Mouse (Mus musculus) frontal cortex, postnatal 25 days (tissue): ENCODE data around the gene Ntrk2.
"Not testable (repeated sequence)": the region's sequence is repeated elsewhere in the genome, so short reads cannot be mapped to it uniquely, and the experiment has no call there.

ENCODE experiments used
- DNase-seq, 2 experiments: peaks; one replicate each; pipeline ENCODE4 v3.0.0; 2022; ENCODE audit warnings: low spot score in 2 of 2

The Ntrk2 gene

DNA sequence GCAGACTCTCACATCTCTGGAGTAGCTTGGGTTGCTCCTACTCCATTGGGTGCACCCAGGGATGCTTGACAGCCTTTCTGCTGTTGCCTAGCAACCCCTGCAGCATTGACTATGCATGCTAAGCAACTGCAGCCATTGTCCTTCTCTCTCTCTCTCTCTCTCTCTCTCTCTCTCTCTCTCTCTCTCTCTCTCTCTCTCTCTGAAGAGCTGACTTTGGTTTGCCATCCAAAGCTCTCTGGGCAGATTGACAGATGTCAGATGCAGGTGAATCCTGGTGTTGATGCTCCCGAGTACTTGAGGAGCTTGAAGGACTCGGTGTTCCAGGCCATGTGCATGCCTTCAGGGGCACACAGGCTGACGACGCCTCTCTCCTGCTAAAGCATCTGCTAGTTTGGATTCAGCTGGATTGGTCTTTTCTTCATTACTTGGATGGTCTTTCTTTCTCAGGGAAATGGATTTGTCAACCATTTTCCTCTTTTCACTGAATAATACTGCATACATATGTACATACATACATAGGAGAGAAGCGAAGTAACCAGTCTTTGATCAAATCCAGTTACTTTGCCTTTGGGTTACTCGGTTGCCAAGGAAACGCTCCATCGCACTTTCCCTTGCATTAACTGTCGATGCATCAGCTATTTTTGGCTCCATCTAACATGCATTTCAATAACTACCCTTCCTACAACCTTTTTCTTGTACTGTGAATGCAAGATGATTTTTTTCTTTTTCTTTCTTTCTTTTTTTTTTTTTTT lies 234.8 kb downstream of the Ntrk2 start:
- DNase-seq = no peak

DNA sequence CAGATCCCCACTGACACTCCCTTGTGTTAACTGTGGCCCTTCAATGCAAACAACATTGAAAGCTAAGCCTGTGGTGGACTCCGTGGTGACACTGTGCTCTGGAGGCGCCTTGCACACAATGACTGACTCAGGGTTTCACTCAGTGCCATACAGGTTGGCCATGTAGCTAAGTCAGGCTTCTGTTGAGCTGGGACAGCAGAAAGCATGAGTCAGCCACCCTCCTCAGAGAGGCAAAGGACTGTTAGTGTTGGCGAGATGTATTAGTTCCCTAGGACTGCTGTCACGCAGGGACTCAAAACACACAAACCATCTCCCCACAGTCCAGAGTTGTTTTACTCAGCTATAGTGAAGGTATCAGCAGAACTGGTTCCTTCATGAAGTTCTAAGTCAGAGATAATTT lies 245.8 kb downstream of the Ntrk2 start:
- DNase-seq = no peak

DNA sequence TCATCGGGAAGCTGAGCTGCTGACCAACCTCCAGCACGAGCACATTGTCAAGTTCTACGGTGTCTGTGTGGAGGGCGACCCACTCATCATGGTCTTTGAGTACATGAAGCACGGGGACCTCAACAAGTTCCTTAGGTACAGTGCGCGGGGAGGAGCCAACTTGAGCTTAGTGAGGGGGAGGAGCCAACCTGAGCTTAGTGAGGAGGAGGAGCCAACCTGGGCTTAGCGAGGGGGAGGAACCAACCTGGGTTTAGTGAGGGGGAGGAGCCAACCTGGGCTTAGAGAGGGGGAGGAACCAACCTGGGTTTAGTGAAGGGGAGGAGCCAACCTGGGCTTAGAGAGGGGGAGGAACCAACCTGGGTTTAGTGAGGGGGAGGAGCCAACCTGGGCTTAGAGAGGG lies 248.0 kb downstream of the Ntrk2 start:
- DNase-seq = not testable (repeated sequence)

DNA sequence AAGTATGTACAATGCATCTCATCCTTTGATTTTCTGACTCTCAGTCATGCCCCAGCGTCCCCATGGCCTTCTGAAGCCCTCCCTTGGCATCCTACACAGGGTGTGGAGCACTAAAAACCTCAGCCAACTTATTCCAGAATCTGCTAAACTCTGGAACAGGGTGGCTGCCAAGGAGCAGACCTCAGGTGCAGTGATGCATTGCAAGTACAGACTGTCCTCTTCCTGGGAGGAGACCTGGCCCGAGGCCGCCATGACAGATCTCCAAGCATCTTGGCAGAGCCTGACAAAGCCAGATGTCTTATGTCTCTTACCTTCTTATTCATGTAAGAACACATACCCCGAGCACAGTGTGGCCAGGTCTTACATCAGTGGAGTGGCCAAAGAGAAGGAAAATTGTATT lies 250.5 kb downstream of the Ntrk2 start:
- DNase-seq = no peak

DNA sequence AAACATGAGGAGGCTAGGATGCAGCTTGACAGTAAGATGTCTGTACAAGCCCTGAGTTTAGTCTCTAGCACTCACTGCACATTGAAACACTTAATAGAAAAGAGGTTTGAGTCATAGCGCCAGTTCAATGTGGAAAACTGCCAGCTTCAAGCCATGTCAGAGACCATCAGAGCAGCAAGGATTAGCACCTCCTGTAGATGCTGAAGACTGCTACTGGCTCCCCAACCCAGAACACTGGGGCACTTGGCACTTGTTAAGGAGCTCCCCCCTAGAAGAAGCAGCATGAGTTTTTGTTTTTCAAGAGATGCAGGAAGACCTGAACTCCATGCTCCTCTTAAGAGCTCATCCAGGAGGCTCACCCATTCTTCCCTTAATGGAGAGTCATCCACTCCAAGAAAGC lies 251.5 kb downstream of the Ntrk2 start:
- DNase-seq = no peak

DNA sequence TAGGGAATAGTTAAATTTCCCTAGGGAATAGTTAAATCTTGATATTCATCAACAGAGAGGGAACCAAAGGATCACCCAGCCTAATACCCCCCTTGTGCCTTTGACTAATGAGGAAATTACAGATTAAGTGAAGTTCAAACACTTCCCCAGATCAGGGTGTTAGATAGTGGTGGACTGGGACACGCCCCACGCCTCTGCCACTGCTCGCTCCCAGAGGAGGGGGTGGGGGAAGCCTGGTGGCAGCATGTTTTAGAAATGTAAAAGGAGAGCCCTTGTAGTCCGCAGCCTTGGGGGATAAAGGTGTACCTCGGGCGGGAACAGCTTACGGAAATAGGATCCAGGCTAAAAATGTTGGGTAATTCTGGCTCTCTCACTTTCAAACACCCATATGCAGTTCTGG lies 252.7 kb downstream of the Ntrk2 start:
- DNase-seq = no peak

DNA sequence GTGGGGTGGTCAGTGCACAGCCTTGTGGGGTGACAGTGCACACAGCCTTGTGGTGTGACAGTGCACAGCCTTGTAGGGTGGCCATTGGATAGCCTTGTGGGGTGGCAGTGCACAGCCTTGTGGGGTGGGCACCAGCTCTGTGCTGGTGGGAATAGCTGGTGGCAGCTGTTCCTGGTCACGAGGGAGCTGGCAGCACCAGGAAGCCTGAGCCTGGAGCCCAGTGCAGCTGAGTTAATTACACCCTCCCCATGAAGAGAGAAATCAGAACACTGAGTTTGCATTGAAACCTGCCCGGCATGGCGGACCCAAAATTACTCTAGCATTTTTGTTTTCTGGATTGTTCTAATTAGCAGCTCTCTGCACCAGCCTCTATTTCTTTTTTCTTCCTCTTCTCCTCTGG lies 259.3 kb downstream of the Ntrk2 start:
- no peak for DNase-seq

DNA sequence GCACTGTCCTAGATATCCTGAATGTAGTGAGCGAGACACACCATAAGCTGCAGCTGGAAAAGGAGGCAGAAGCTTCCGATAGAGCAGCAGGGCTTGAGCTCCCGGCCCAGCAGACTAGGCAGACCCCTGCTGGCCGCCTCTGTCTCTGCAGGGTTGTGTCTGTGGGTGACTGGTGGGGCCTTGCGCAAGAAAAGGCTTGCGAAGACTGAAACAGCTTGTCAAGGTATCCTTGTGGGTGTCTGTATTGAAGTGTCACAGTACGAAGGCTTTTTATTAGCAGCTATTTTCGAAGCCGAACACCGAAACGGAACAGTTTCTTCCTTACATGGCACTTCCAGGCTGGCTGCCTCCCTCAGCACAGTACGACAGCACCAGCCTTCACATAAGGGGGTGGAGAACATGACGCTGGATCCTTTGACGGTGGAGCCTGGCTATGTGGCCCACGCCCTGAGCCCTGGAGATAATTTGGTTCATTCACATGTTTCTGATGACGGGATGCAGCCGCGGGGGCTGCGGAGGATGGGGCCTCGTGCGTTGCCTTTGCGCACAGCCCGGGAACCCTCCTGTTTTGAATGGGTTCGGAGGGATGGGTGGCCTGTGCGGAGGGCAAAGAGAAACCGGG lies 267.4 kb downstream of the Ntrk2 start:
- DNase-seq = peak; percentile 77 to 87

DNA sequence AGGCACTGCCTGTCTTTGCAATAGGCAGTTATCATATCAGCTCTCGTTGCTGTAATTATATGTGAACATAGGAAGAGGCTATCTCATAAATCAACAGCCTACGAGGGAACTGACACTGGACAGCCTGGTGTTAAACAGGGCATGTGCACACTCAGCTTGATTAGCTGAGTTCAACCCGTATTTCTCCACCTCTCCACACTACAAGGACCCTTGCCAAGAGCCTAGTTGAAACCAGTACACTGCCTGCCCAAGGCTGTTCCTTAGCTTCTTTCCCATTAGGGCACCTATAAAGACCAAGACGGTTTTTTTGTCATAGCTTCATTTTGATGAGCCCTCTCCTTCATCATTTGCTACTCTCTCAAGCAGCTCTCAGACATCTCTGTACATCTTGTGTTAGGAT lies 270.1 kb downstream of the Ntrk2 start:
- no peak for DNase-seq

DNA sequence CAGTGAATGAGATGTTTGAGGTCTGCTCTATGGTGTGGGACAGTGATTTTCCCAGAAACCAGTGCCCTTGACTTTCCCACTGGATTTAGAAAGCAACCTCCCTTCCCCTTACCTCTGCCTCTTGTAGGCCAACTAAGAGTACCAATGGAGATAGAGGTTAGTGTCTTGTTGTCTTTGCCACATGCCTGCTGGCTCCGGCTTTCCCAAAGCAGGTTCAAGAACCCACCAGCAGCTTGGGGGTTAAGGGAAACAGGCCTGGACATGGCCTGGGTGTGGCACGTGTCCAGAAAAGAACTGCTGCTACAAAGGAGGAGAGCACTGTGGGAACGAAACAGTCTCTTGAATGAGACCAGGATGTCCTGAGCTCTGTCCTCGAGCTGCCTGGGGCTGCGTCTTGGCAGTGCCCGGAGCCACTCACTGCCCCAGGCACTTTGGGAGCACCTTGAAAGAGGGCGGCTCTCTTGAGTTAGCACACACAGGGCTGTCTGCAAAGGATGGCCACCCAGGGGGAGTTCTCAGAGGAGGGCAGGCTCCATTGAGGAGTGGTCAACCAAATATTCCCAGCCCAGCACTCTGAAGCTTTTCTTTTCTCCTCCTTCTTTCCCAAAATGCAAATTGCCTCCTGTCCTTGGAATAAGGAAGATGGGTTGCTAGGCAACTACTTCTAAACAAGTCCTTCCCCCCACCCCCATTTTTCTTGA lies 273.5 kb downstream of the Ntrk2 start:
- DNase-seq = no peak

DNA sequence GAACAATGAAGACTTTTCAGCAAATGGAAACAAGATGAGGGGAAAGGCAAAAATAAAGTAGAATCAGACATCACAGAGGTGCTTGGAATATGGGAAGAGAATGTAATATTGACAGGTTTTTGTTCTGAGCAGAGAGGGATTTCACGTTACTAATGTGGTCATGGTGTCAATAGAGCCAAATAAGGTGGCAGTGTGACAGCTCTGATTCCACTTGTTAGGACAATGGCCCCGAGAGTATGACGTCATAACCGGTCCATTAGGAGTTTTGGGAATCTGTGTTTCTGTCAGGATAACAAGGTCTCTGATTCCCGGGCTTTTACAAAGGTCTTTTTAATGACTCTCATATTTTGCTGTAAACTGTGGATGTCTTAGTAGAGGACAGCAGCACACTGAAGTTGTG lies 274.1 kb downstream of the Ntrk2 start:
- no peak for DNase-seq

DNA sequence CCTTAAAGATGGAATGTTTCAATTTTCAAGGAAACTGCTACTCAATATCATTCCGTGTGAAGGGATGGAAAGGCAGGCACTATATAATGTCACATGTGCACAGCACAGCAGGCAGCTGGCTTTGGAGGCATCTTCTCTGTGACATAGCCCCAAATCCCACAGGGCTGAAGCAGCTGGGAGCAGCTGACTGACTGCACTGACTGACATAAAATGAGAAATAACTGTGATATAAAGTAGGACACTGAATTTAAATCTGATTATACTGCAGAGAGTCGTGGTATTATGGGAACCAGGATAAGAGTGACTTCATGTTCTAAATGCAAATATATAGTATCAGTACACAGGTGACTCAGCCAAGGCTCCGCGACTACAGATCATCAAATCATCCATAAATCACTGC lies 282.6 kb downstream of the Ntrk2 start:
- no peak for DNase-seq

DNA sequence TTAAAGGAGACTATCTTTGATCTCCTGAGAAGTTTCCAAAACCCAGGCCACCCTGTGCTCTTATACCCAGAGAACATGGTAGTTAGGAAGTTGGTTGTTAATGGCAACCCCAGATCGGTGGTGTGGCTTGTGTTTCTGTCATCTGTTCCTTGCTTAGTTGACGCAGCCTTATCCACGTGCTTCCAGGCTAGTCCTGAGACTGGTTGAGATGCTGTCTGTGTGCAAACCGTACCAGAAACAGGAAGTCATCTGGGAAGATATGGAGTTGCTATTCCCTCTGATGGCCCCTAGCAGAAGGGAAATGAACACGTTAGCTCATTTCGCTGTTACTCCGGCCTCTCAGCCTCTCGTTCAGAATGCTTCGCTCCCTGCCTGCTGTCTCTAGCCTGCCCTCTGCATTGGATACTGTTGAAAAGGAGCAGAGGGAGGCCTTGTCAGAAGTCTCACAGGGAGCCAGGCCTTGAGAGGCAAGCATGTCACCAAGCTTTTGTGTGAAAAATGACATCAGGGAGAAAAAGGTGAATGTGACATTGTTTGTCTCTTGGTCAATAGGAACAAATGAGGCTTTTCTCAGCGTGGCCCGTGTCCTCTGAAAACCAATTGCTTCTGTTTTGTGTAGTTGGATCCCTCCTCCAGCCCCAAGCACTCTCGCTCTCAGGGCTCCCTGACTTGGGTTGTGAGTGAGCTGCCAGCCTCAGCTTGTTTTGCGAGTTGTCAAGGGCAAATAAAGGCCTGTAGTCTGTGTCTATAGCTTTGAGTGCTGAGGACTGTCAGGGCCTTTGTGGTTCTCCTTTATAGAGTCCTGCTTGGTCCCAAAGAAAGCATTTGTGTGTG lies 285.0 kb downstream of the Ntrk2 start:
- DNase-seq = no peak

DNA sequence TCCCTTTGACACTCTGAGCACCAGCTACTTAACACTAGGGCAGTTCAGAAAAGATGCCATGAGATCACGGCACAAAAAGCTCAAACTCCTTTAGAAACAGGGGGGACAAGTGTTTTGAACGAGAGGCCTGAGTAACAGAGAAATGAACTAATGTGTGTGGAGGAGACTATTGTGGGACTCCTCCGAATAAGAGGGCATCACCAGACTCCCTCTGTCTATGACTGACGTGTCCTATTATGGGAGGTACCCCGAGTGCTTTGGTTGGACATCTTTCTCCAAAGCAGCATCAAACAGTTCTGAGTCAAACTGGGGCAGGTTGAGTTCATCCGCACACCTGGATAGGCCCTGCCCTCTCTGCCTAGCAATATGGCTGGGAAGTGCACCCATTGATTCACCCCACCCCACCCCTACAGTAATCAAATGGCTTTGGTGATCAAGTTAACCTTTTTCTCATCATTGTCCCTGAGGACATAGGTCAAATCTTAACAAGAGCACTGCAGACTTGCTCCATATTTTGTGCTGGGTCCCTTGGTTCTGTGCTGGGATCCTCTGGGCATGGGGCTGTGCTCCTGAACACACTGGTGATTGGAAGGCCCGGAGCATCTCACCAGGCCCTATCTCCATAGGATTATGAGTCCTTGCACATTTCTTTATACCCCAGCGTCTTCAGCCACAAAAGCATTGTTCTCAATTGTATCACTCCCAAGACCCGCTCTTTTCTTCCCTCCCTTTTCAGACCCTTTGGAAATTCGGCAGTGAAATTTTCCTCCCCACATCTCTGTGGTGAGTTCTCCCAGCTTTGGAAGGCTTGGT lies 285.9 kb downstream of the Ntrk2 start:
- DNase-seq = no peak

DNA sequence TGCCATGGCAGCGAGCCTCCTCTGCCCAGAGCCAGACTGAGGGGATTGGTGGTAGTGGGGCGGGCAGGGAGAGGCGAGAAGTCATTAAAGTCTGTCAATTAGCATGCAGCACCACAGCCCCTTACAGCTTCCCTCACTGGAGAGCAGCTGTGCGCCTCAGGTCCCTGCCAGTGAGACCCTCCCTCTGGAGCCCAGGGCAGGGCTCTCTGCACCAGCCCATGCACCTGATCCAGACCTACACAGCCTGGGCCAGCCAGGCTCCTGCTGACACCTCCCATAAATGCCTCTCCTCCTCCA lies 286.4 kb downstream of the Ntrk2 start:
- DNase-seq = peak; percentile 60 to 70

DNA sequence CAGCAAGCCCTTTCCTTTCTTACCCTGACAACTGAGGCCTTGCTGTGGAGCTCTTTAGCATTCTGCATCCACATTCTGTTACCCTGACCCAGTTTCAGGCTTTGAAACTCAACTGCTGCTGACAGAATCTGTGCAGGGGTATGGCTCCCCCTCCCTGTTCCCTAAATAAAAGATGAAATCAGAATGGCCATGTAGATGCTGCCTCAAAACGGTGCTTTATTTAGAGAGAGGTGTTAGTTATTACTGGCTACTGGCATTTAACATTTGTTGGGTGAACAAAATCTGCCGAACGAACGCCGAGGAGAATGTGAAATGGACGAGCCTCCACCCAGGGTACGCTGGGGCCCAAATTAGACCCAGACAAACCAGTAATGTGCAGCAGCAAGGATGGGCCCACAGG lies 288.4 kb downstream of the Ntrk2 start:
- no peak for DNase-seq

DNA sequence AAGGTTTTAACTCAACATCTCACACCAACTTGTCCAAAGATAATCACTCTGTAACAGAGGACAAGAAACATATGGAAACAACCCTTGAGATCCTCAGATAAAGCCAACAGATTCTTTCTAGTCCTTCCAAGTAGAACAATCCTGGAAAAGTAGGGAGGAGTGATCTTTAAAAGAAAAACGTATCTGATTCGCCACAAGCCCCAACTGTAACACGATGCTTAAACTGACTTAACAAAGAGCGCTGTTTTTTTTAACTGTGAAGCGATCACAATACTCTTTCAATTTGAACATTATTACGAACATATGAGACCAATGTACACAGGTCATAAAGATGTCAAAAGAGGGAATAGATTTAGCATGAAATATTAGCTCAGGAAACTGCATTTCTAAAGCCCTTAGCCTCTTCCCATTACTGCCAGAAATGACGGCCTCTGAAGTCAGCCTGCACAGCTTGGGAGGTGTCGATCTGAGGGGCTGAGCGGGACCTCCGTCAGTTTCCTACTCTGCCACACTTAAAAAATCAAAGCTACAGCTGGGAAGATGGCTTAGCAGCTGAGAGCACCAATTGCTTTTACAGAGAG lies 289.5 kb downstream of the Ntrk2 start:
- no peak for DNase-seq

DNA sequence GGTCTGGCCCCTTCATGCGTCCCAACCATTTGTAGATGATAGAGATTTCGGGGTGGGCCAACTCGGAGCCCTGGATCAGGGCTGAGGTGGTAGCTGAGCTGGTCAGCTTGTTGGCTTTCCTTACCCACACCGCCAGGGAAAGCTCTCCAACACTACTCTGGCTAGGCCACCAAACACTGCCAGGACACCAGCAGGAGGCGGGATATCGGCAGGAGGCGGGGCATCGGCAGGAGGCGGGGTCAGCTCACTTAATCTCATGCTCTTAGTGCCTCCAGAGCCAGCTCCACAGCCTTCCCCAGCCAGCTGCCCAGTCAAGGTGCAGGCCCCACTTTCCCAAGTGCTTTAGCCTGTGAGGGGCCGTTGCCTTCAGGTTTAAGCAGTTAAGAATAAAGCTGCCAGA lies 293.7 kb downstream of the Ntrk2 start:
- no peak for DNase-seq

DNA sequence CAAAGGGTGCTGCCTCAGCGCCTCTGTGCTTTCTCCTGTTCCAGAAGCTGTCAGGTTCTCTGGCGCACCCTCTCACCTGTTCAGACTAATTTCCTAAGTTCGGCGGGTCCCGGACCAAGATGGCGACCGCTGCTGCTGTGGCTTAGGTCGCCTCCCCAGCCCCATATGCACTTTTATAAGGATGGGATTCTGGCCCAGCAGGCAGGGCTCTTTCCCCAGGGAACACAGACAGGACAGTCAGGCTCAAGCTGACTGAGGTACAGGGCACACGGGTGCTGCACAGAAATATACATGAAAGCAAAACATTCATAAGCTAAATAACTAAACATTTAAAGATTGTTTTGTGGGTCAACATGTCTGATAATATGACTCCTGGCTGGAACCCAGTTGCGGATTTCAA lies 301.4 kb downstream of the Ntrk2 start:
- not testable (repeated sequence) for DNase-seq

DNA sequence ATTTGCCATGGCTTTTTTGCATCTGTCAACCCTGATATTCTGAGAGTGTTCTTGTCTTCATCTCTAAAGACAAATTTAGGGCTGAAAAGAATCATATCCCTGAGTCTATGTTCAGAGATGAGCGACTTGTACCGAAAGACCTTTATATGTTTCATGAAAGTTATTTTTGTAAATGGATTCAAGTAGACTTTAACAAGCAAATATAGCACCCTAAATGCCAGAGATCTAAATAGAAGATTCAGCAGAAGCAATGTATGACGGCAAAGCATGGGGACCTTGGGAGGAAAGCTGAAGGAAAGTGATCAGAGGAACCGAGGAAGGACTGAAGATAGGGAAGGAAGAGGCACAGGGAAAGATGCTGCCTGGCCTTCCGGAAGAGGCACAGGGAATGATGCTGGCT lies 303.7 kb downstream of the Ntrk2 start:
- DNase-seq = no peak

DNA sequence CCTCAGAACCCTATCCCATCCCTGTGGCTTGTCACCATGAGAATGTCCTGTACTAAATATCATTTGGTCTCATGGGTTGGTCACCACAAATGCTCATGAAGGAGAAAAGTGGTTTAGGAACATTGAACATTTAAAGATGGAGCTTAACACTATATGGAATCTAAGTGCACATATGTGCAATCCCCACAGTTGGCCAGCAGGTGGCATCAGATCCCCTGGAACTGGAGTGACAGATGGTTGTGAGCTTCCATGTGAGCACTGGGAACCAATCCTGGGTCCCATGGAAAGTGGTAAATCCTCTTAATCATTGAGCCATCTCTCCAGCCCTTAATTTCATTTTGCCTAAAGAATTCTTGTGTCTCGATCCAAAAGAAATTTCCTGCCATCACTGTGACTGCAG lies 308.3 kb downstream of the Ntrk2 start:
- DNase-seq = no peak
